Mouse (Mus musculus) olfactory bulb, adult 2 months (tissue): Measurements from ENCODE around the gene Pmf1. TPM values are rescaled to one million over a fixed set of nuclear protein-coding genes. Genes with fewer than 3 reads are reported as not detected.

ENCODE experiments used
- H3K27ac ChIP-seq: fragments of 200-500 bp; 2 replicates; pipeline ENCODE4 v1.5.1; 2012; ENCODE audit warnings: low read depth, low read length; ENCODE audit not compliant: insufficient read depth
- H3K4me1 ChIP-seq: fragments of 200-500 bp; 2 replicates; pipeline ENCODE4 v1.6.1; 2012; ENCODE audit warnings: low read length; ENCODE audit not compliant: control insufficient read depth, insufficient read depth
- H3K4me3 ChIP-seq: fragments of 200-500 bp; 2 replicates; pipeline ENCODE4 v1.5.1; 2012; ENCODE audit warnings: mild to moderate bottlenecking, low read depth, low read length, moderate library complexity; ENCODE audit not compliant: insufficient read depth
- CTCF ChIP-seq: fragments of 200-500 bp; IDR thresholded peaks from 2 replicates; pipeline ENCODE4 v1.5.1; 2012; ENCODE audit warnings: low read depth, mild to moderate bottlenecking, low read length, moderate library complexity; ENCODE audit not compliant: insufficient read depth
- POLR2A ChIP-seq: fragments of 200-500 bp; IDR thresholded peaks from 2 replicates; pipeline ENCODE4 v1.6.1; 2012; ENCODE audit warnings: mild to moderate bottlenecking, low read depth, low read length, moderate library complexity; ENCODE audit not compliant: insufficient read depth
- WGBS: fragments of 180-500 bp; shearing (Covaris S2); methylation state at CpG from one replicate; pipeline ENCODE4 v1.1.7; 2018; 5-methylcytosine and 5-hydroxymethylcytosine counted together
- polyA plus RNA-seq: library from polyadenylated mRNA; stranded (reverse); fragments of >200 nt; gene quantifications from 2 replicates; pipeline ENCODE4 v1.2.4, GENCODE M21; 2012; ENCODE audit warnings: low replicate concordance; ENCODE audit not compliant: missing spikeins, insufficient read depth, insufficient read length

Gene Pmf1
- not detected in 2 replicates for polyA plus RNA-seq

DNA sequence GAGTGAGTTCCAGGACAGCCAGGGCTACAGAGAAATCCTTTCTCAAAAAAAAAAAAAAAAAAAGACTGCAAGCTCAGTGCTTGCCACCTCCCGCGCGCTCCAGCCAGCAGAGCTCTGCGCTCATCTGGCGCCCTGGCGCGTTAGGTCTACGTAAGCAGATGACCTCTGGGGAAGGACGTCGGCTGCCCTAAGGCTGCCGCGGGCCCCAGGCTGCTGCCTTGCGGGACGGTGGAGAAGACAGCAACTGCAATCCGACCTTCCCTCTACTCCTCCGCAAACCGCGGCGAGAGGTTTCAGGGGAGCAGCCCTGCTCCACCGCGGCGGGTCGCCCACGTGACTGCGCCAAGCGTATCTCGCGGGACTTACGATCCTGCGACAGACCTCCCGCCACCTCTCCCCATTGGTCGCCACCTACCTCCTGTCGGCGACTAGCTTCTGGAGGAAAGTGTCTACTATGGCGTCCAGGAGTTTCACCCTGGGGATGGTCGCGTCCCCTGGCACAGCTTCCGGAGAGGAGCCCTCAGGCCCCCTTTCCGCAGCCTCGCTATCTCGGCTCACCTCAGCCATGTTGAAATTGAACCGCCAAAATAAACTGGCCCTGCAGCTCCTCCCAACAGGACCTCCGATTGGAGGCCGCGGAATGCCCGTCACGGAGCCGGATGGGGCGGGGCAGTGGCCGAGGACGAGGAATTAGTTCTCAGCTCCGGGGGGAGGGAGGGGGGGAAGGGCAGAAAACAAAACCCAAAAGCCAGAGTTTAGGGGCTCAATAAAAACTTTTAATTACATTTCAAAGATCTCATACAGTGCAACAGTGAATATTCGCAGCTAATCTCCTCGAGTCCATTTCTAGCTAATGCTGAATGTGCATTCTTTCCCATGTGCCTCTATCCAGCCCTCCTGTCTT is at the start of gene Pmf1:
Gene Pmf1 (minus strand): TSS at position 591 of the 904 bp plus-strand sequence.
- under 1% methylated on average over 54 of the region's 54 CpGs for WGBS
- Histone ChIP-seq H3K27ac (peak within 1 kb of the TSS; percentile 98), H3K4me1 (peaks cover 6% of the 10 kb centered on the region; the same call in 1 of the 2 replicates), H3K4me3 (peak within 1 kb of the TSS; percentile 87)
- 0 out of 2 replicates have a peak, but pooled peaks have one; percentile 10 for TF ChIP-seq CTCF
- TF ChIP-seq POLR2A: peak; percentile 97

DNA sequence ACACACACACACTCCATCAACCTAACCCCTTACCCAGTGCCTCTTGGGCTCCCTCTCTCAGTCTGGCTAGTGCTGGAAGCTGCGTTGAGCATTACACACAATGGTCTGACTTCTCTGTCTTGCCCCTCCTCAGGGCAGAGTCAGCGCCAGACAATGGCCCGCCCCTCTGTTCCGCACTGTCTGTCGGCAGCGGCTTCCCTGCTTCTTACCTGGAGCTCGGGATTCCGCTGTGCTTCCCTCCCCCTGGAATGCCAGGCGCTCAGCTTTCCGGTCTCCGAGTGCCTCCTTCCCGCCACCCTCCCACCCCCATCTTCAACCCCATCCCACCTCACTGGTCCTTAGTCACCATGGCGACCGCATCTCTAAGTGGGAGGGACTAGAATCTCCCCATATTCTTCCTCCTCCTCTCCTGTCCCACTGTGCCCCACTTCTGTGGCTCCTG is 48.7 kb upstream of the Pmf1 start:
- Histone ChIP-seq H3K4me1 (peaks cover 52% of the 10 kb centered on the region), H3K4me3 (peak overlapping the region; percentile 65), H3K27ac (peak overlapping the region; percentile 26; the same call in 1 of the 2 replicates)
- TF ChIP-seq CTCF: no peak
- TF ChIP-seq POLR2A: no peak
- WGBS: 3% methylated on average over 14 of the region's 14 CpGs

DNA sequence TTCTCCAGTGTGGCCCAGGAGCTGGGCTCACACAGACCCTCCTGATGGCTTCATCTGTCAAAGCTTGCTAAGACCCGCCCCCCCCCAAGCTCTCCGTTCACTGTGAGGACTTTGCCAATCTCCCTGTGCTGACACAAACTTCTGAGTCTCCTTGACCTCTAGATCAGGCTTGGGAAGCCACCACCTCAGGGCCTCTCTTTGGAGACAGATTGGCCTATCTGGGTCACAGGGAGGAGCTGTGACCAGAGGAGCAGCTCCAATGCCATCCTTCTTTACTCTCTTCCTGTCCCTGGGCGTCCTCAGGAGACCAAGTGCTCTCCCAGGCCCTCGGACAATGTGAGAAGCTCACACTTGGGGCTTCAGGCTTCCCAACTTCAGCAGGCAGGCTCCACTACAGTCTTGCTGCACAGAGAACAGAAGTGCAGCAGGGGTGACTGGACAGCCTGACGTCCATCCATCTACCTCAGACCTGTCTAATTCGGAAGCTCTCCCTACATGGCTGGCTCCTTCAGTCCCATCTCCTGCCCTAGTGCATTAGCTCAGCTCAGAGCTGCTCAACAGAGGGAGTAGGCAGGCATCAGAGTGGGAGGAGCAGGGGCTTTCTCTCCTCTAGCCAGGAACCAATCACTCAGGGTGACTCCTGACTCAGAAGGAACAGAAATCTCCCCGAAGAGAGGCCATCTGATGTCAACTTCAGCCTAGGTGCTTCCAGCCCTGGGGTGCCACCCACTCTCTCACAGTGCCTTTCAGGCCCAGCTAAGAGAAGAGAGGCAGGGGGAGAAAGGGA is 46.8 kb upstream of the Pmf1 start:
- peak overlapping the region; percentile 2; the same call in 1 of the 2 replicates for H3K4me3 ChIP-seq
- peaks cover 52% of the 10 kb centered on the region for H3K4me1 ChIP-seq
- 71% methylated on average over 7 of the region's 7 CpGs for WGBS
- H3K27ac ChIP-seq: no peak overlapping the region
- no peak for TF ChIP-seq CTCF
- no peak for TF ChIP-seq POLR2A

DNA sequence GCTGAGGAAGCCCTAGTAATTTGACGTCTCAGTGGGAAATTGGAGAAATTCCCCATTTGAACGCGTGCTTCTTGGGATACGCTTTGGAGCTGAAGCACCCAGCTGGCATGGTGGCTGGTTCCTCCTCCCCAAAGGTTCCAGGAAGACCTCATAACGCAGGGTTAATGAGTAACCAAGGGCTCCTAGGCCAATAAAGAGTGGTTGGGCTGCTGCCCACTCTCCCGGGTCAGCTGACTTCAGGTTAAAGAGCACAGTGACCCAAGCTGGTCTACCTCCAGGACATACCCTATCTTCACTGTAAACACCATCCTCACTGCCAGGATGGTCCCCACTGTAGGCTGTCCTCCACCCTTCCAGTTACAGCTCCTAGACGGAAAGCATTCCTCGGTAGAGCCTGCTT is 46.2 kb upstream of the Pmf1 start:
- 84% methylated on average over 8 of the region's 8 CpGs for WGBS
- TF ChIP-seq CTCF (no peak), POLR2A (no peak)
- H3K4me3 ChIP-seq: no peak overlapping the region
- H3K27ac ChIP-seq: no peak overlapping the region
- H3K4me1 ChIP-seq: peaks cover 49% of the 10 kb centered on the region

DNA sequence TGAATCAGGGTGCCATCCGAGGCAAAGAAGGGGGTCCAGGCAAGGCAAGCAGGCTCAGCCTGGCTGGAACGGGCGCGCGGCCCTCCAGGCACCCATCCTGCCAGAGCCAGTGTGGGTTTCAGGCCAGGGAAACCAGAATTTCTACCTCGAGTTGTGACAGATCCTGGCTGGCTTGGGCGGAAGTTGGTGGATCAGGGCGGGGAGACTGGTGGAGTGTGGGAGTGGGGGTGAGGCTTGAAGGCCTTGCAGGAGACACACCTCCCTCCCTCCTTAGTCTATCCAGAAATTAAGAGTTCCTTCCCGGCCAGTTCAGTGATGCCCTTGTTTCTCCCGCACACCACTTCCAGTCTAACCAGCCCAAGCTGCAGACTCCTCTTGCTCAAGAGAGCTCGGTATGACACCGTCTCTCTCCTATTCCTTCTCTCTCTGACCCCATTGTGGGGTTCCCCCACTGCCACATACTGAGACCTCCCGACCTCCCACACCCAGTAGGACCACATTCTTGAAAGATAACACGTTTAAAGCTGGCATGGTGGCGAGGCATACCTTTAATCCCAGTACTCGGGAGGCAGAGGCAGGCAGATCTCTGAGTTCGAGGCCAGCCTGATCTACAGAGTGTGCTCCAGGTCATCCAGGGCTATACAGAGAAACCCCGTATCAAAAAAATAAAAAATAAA is 45.6 kb upstream of the Pmf1 start:
- TF ChIP-seq CTCF (no peak), POLR2A (no peak)
- H3K4me1 ChIP-seq: peaks cover 44% of the 10 kb centered on the region
- no peak overlapping the region for H3K4me3 ChIP-seq
- WGBS: 75% methylated on average over 18 of the region's 18 CpGs
- H3K27ac ChIP-seq: no peak overlapping the region

DNA sequence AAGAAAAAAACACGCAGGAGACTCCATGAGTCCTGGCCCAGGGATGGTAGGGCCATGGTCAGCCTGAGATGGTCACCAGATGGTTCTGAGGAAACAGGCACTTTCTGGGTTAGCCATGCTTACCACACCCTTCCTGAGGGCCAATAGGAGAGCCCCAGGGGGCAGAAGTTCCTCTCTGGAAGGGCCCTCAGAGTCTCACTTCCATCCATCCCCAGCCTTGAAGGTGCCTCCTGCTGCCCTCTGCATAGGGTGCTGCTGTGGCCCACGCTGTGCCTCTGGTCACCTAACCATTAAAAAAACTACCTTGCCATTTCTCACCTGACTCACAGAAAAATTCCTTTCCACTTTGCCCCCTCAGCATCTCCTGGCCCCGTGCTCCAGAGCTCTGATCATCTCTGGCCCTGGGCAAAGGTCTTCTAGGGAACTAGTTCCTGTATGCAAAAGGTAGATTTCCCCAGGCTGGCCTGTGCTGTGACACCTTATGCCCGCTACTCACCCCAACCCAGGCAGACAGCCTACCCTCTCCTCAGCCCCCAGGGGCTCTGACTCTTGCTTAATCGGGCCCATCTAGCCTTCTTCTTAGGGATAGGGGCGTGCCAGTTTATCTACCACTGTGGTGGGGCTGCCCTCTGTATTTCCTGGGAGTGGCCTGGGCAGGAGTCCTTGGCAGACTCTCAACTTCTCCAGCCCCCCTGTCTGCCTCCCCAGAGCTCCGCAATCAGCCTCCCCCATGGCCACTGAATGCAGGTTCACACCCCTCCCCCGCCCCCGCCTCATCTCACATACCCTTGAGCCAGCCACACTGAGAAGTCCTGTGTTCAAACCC is 44.8 kb upstream of the Pmf1 start:
- no peak overlapping the region for H3K27ac ChIP-seq
- H3K4me3 ChIP-seq: no peak overlapping the region
- peaks cover 39% of the 10 kb centered on the region for H3K4me1 ChIP-seq
- WGBS: 67% methylated on average over 9 of the region's 9 CpGs
- TF ChIP-seq CTCF (no peak), POLR2A (no peak)

DNA sequence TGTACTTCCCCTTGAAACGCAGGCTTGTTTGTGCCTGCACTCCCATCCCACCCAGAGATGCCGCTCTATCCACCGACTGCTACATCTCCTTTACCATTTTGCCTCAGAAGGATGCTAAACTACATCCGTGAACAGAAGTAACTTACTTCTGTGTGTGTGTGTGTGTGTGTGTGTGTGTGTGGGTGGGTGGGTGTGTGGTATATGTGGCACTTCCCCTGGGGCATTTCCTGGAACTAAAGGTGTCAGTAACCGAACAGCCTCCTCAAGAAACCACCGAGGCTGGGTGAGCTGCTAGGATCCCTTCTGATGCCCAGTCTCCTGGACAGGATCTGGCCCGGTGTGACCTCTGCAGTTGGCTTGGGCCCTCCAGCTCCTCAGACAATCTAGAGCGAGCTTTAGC is 43.9 kb upstream of the Pmf1 start:
- 67% methylated on average over 8 of the region's 8 CpGs for WGBS
- no peak for TF ChIP-seq CTCF
- TF ChIP-seq POLR2A: no peak

DNA sequence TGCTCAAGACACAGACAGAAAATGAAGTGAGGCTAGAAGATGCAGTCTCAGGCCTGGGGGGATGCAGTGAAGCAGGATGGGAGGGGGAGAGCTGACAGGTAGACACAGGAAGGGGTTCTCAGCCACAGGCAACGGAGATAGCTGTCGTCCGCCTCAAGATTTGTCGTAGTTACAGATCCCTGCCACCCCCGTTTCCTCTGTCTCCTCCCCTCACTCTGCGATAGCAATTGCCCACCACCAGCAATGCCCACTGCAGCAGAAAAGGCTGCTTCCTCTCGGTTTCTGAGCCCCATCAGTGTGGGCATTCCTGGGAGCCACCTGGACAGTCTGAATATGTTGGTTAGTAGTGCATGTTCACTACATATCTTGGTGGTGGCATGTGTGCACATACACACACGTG is 43.2 kb upstream of the Pmf1 start:
- Histone ChIP-seq H3K4me1 (peaks cover 38% of the 10 kb centered on the region), H3K4me3 (no peak overlapping the region), H3K27ac (no peak overlapping the region)
- no peak for TF ChIP-seq POLR2A
- TF ChIP-seq CTCF: no peak
- WGBS: 69% methylated on average over 8 of the region's 8 CpGs

More for the DNA sequence above, 43.9 kb upstream of the Pmf1 start:
- Histone ChIP-seq H3K27ac (no peak overlapping the region), H3K4me1 (peaks cover 41% of the 10 kb centered on the region), H3K4me3 (no peak overlapping the region)
